Mouse (Mus musculus): ENCODE measurements at regions not wholly inside any gene's neighbourhood (a gene's known extent, or its start where the extent isn't known, plus 50 kb on each side); places are given as distances from the start of the nearest gene placed in this dataset.

GRCm38 (mm10) chr4:105496176-105496575 lies 293.5 kb upstream of the Gm12728 start:
- no peak overlapping the region for H3K4me2 ChIP-seq (replicated peaks)
- H3K27ac ChIP-seq (replicated peaks) = no peak overlapping the region
- no peaks in the 10 kb centered on the region for H3K9me3 ChIP-seq
- H3K36me3 ChIP-seq = no peaks in the 10 kb centered on the region
- no peaks in the 10 kb centered on the region for H3K27me3 ChIP-seq
- 95% methylated on average over 2 of the region's 2 CpGs for WGBS
- no peaks in the 10 kb centered on the region for H3K4me1 ChIP-seq
- H3K9ac ChIP-seq (replicated peaks) = no peak overlapping the region
- H3K4me3 ChIP-seq = no peak overlapping the region
- no peak for ATAC-seq (ENCODE audit: low FRiP score, low read depth)

- Histone ChIP-seq H3K27ac (replicated peaks) (no peak overlapping the region), H3K36me3 (no peaks in the 10 kb centered on the region), H3K4me2 (replicated peaks) (no peak overlapping the region), H3K4me1 (no peaks in the 10 kb centered on the region), H3K4me3 (no peak overlapping the region), H3K9ac (replicated peaks) (no peak overlapping the region), H3K27me3 (no peaks in the 10 kb centered on the region), H3K9me3 (no peaks in the 10 kb centered on the region)
- WGBS = 80% methylated on average over 2 of the region's 2 CpGs
- no peak for ATAC-seq (ENCODE audit: low FRiP score, low read depth)
Measured at GRCm38 (mm10) chr4:105506190-105506589, 283.5 kb upstream of the Gm12728 start.

- WGBS = 89% methylated on average over 7 of the region's 7 CpGs
- H3K4me1 ChIP-seq = no peaks in the 10 kb centered on the region
- no peaks in the 10 kb centered on the region for H3K36me3 ChIP-seq
- no peak overlapping the region for H3K9ac ChIP-seq (replicated peaks)
- H3K4me2 ChIP-seq (replicated peaks) = no peak overlapping the region
- no peak overlapping the region for H3K4me3 ChIP-seq
- H3K27me3 ChIP-seq = no peaks in the 10 kb centered on the region
- H3K9me3 ChIP-seq = no peaks in the 10 kb centered on the region
- ATAC-seq (ENCODE audit: low FRiP score, low read depth) = no peak
- no peak overlapping the region for H3K27ac ChIP-seq (replicated peaks)
Measured at GRCm38 (mm10) chr4:105507221-105507620, 282.4 kb upstream of the Gm12728 start.

GRCm38 (mm10) chr4:105509091-105509490 lies 280.6 kb upstream of the Gm12728 start:
- ATAC-seq (ENCODE audit: low FRiP score, low read depth) = no peak
- Histone ChIP-seq H3K4me2 (replicated peaks) (no peak overlapping the region), H3K9me3 (no peaks in the 10 kb centered on the region), H3K36me3 (no peaks in the 10 kb centered on the region), H3K9ac (replicated peaks) (no peak overlapping the region), H3K27me3 (no peaks in the 10 kb centered on the region), H3K27ac (replicated peaks) (no peak overlapping the region), H3K4me3 (no peak overlapping the region), H3K4me1 (no peaks in the 10 kb centered on the region)
- 91% methylated on average over 3 of the region's 3 CpGs for WGBS

- Histone ChIP-seq H3K9me3 (no peaks in the 10 kb centered on the region), H3K4me3 (no peak overlapping the region), H3K27ac (replicated peaks) (no peak overlapping the region), H3K4me2 (replicated peaks) (no peak overlapping the region), H3K27me3 (no peaks in the 10 kb centered on the region), H3K4me1 (no peaks in the 10 kb centered on the region), H3K9ac (replicated peaks) (no peak overlapping the region), H3K36me3 (no peaks in the 10 kb centered on the region)
- ATAC-seq (ENCODE audit: low FRiP score, low read depth) = no peak
- 68% methylated on average over 1 of the region's 1 CpGs for WGBS
Measured at GRCm38 (mm10) chr4:105510406-105510805, 279.3 kb upstream of the Gm12728 start.

GRCm38 (mm10) chr4:105525135-105525534 lies 264.5 kb upstream of the Gm12728 start:
- Histone ChIP-seq H3K9ac (replicated peaks) (no peak overlapping the region), H3K27ac (replicated peaks) (no peak overlapping the region), H3K27me3 (no peaks in the 10 kb centered on the region), H3K36me3 (no peaks in the 10 kb centered on the region), H3K4me3 (no peak overlapping the region), H3K4me1 (no peaks in the 10 kb centered on the region), H3K9me3 (no peaks in the 10 kb centered on the region), H3K4me2 (replicated peaks) (no peak overlapping the region)
- ATAC-seq (ENCODE audit: low FRiP score, low read depth) = no peak
- WGBS = 56% methylated on average over 2 of the region's 2 CpGs

- no peak overlapping the region for H3K4me2 ChIP-seq (replicated peaks)
- no peaks in the 10 kb centered on the region for H3K9me3 ChIP-seq
- 94% methylated on average over 7 of the region's 7 CpGs for WGBS
- H3K27me3 ChIP-seq = no peaks in the 10 kb centered on the region
- no peaks in the 10 kb centered on the region for H3K36me3 ChIP-seq
- no peak overlapping the region for H3K9ac ChIP-seq (replicated peaks)
- H3K4me1 ChIP-seq = no peaks in the 10 kb centered on the region
- ATAC-seq (ENCODE audit: low FRiP score, low read depth) = no peak
- H3K27ac ChIP-seq (replicated peaks) = no peak overlapping the region
- H3K4me3 ChIP-seq = no peak overlapping the region
Measured at GRCm38 (mm10) chr4:105526755-105527154, 262.9 kb upstream of the Gm12728 start.

- H3K9ac ChIP-seq (replicated peaks) = no peak overlapping the region
- no peaks in the 10 kb centered on the region for H3K9me3 ChIP-seq
- no peak overlapping the region for H3K4me3 ChIP-seq
- no peak overlapping the region for H3K4me2 ChIP-seq (replicated peaks)
- 89% methylated on average over 3 of the region's 3 CpGs for WGBS
- no peak for ATAC-seq (ENCODE audit: low FRiP score, low read depth)
- no peaks in the 10 kb centered on the region for H3K36me3 ChIP-seq
- no peaks in the 10 kb centered on the region for H3K27me3 ChIP-seq
- no peak overlapping the region for H3K27ac ChIP-seq (replicated peaks)
- no peaks in the 10 kb centered on the region for H3K4me1 ChIP-seq
Measured at GRCm38 (mm10) chr4:105527316-105527715, 262.4 kb upstream of the Gm12728 start.

GRCm38 (mm10) chr4:105531651-105532425 lies 257.8 kb upstream of the Gm12728 start:
- ATAC-seq (ENCODE audit: low FRiP score, low read depth) = peak; percentile 74; the same call in 1 of the 2 replicates
- Histone ChIP-seq H3K36me3 (no peaks in the 10 kb centered on the region), H3K4me1 (no peaks in the 10 kb centered on the region), H3K4me3 (no peak overlapping the region), H3K27me3 (no peaks in the 10 kb centered on the region), H3K27ac (replicated peaks) (peak overlapping the region; percentile 22), H3K9me3 (no peaks in the 10 kb centered on the region), H3K4me2 (replicated peaks) (no peak overlapping the region), H3K9ac (replicated peaks) (no peak overlapping the region)
- WGBS = 74% methylated on average over 16 of the region's 16 CpGs

GRCm38 (mm10) chr4:105535451-105535850 lies 254.2 kb upstream of the Gm12728 start:
- WGBS = 80% methylated on average over 6 of the region's 6 CpGs
- Histone ChIP-seq H3K27ac (replicated peaks) (no peak overlapping the region), H3K9ac (replicated peaks) (no peak overlapping the region), H3K4me1 (no peaks in the 10 kb centered on the region), H3K27me3 (no peaks in the 10 kb centered on the region), H3K9me3 (no peaks in the 10 kb centered on the region), H3K36me3 (no peaks in the 10 kb centered on the region), H3K4me2 (replicated peaks) (no peak overlapping the region), H3K4me3 (no peak overlapping the region)
- ATAC-seq (ENCODE audit: low FRiP score, low read depth) = no peak

- Histone ChIP-seq H3K4me3 (no peak overlapping the region), H3K9ac (replicated peaks) (no peak overlapping the region), H3K27ac (replicated peaks) (no peak overlapping the region), H3K4me1 (no peaks in the 10 kb centered on the region), H3K4me2 (replicated peaks) (no peak overlapping the region), H3K9me3 (no peaks in the 10 kb centered on the region; the same call in 1 of the 2 replicates), H3K27me3 (no peaks in the 10 kb centered on the region), H3K36me3 (no peaks in the 10 kb centered on the region)
- no peak for ATAC-seq (ENCODE audit: low FRiP score, low read depth)
- 86% methylated on average over 2 of the region's 2 CpGs for WGBS
Measured at GRCm38 (mm10) chr4:105545486-105545885, 244.2 kb upstream of the Gm12728 start.

GRCm38 (mm10) chr4:105549744-105550440 lies 239.8 kb upstream of the Gm12728 start:
- no peaks in the 10 kb centered on the region; the same call in 1 of the 2 replicates for H3K9me3 ChIP-seq
- no peak overlapping the region for H3K4me2 ChIP-seq (replicated peaks)
- H3K27me3 ChIP-seq = no peaks in the 10 kb centered on the region
- no peak overlapping the region for H3K27ac ChIP-seq (replicated peaks)
- no peak overlapping the region for H3K4me3 ChIP-seq
- no peaks in the 10 kb centered on the region for H3K36me3 ChIP-seq
- H3K4me1 ChIP-seq = no peaks in the 10 kb centered on the region
- WGBS = 78% methylated on average over 7 of the region's 7 CpGs
- no peak overlapping the region for H3K9ac ChIP-seq (replicated peaks)
- ATAC-seq (ENCODE audit: low FRiP score, low read depth) = no peak
